Mouse (Mus musculus): ENCODE results near the gene Cfp. TPM values are rescaled to one million over a fixed set of nuclear protein-coding genes. Genes with fewer than 3 reads are reported as not detected.

Cfp gene
- polyA plus RNA-seq, 1 experiment from 2014 or later: 5.2 TPM

GRCm38 (mm10) chrX:20920249-20920843 is 11.0 kb downstream of the Cfp start:
- Histone ChIP-seq H3K4me2 (replicated peaks) (peak overlapping the region; percentile 84), H3K4me3 (replicated peaks) (peak overlapping the region; percentile 37), H3K36me3 (no peaks in the 10 kb centered on the region), H3K9me3 (no peaks in the 10 kb centered on the region), H3K27me3 (replicated peaks) (peaks cover 3% of the 10 kb centered on the region; the same call in 1 of the 2 replicates), H3K4me1 (replicated peaks) (no peaks in the 10 kb centered on the region), H3K27ac (no peak overlapping the region), H3K9ac (peak overlapping the region; percentile 3; the same call in 1 of the 2 replicates)
- ATAC-seq: peak; percentile 69
- 21% methylated on average over 48 of the region's 49 CpGs for WGBS

GRCm38 (mm10) chrX:20915075-20915474 is 16.3 kb downstream of the Cfp start:
- H3K36me3 ChIP-seq: no peaks in the 10 kb centered on the region
- ATAC-seq: no peak

DNA sequence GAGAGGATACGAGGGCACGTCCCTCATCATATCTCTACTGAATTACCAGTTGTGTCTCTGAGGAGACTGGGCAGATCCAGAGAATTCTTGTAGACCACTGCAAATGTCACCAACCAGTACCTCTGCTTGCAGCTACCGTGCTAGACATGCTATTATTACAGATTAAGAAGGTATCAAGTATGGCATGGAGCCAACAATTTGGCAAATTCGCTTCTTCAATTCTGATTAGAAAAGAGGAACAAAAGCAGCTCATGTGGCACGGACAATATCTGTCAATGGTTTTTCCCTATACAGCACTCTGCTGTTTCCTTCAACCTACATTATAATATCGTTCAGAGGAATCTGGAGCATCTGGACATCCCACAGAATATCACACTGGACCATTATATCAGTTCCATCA is 17.6 kb downstream of the Cfp start:
- WGBS: 75% methylated on average over 6 of the region's 6 CpGs
- no peaks in the 10 kb centered on the region for H3K9me3 ChIP-seq
- H3K4me2 ChIP-seq (replicated peaks): no peak overlapping the region
- no peak overlapping the region for H3K9ac ChIP-seq
- ATAC-seq: no peak
- H3K36me3 ChIP-seq: no peaks in the 10 kb centered on the region
- H3K27ac ChIP-seq: no peak overlapping the region
- no peaks in the 10 kb centered on the region for H3K27me3 ChIP-seq (replicated peaks)
- H3K4me1 ChIP-seq (replicated peaks): no peaks in the 10 kb centered on the region
- no peak overlapping the region for H3K4me3 ChIP-seq (replicated peaks)

More at GRCm38 (mm10) chrX:20915075-20915474, 16.3 kb downstream of the Cfp start:
- H3K4me2 ChIP-seq (replicated peaks): no peak overlapping the region
- H3K27ac ChIP-seq: no peak overlapping the region
- no peaks in the 10 kb centered on the region for H3K4me1 ChIP-seq (replicated peaks)
- no peak overlapping the region for H3K4me3 ChIP-seq (replicated peaks)
- no peak overlapping the region for H3K9ac ChIP-seq
- H3K27me3 ChIP-seq (replicated peaks): no peaks in the 10 kb centered on the region
- H3K9me3 ChIP-seq: no peaks in the 10 kb centered on the region

- ATAC-seq: no peak
- 39% methylated on average over 3 of the region's 3 CpGs for WGBS
- Histone ChIP-seq H3K27ac (no peak overlapping the region), H3K4me1 (replicated peaks) (no peaks in the 10 kb centered on the region), H3K4me3 (replicated peaks) (no peak overlapping the region), H3K36me3 (no peaks in the 10 kb centered on the region), H3K27me3 (replicated peaks) (no peaks in the 10 kb centered on the region), H3K9me3 (no peaks in the 10 kb centered on the region), H3K4me2 (replicated peaks) (no peak overlapping the region), H3K9ac (no peak overlapping the region)
These were observed 21.3 kb downstream of the Cfp start for GRCm38 (mm10) chrX:20910074-20910473.

Other genes starting within 250 kb of the Cfp start
- 102 and 104 TPM in 2 replicates for gene Cdk16, start 243.6 kb downstream of the Cfp start, polyA plus RNA-seq (2015; fragmentation: Nextera tagmentation; extraction: Ambion mirVana)
- gene Usp11, start 227.6 kb downstream of the Cfp start, polyA plus RNA-seq (2015; fragmentation: Nextera tagmentation; extraction: Ambion mirVana): 27.9 and 28.4 TPM in 2 replicates
- gene Araf, start 133.7 kb downstream of the Cfp start, polyA plus RNA-seq (2015; fragmentation: Nextera tagmentation; extraction: Ambion mirVana): 97.5 and 110 TPM in 2 replicates
- 18.2 and 20.0 TPM in 2 replicates for gene Timp1, start 61.4 kb downstream of the Cfp start, polyA plus RNA-seq (2015; fragmentation: Nextera tagmentation; extraction: Ambion mirVana)
- 2.5 and 2.6 TPM in 2 replicates for gene Syn1, start 10.6 kb downstream of the Cfp start, polyA plus RNA-seq (2015; fragmentation: Nextera tagmentation; extraction: Ambion mirVana)
- gene Elk1, start 19.1 kb upstream of the Cfp start, polyA plus RNA-seq (2015; fragmentation: Nextera tagmentation; extraction: Ambion mirVana): 8.5 and 8.6 TPM in 2 replicates
- 62.9 and 64.7 TPM in 2 replicates for gene Uxt, start 30.5 kb upstream of the Cfp start, polyA plus RNA-seq (2015; fragmentation: Nextera tagmentation; extraction: Ambion mirVana)
- 4.7 and 4.9 TPM in 2 replicates for gene Zfp182, start 130.8 kb upstream of the Cfp start, polyA plus RNA-seq (2015; fragmentation: Nextera tagmentation; extraction: Ambion mirVana)
- not detected in 2 replicates for gene Spaca5, start 136.9 kb upstream of the Cfp start, polyA plus RNA-seq (2015; fragmentation: Nextera tagmentation; extraction: Ambion mirVana)
- gene Zfp300, start 158.0 kb upstream of the Cfp start, polyA plus RNA-seq (2015; fragmentation: Nextera tagmentation; extraction: Ambion mirVana): 0.77 and 1.7 TPM in 2 replicates
- gene Ssxa1, start 184.3 kb upstream of the Cfp start, polyA plus RNA-seq (2015; fragmentation: Nextera tagmentation; extraction: Ambion mirVana): not detected in 2 replicates
- gene Gm21876, start 244.1 kb upstream of the Cfp start, polyA plus RNA-seq (2015; fragmentation: Nextera tagmentation; extraction: Ambion mirVana): not detected in 2 replicates